Mouse (Mus musculus): ENCODE measurements at regions not wholly inside any gene's neighbourhood (a gene's known extent, or its start where the extent isn't known, plus 50 kb on each side); places are given as distances from the start of the nearest gene placed in this dataset.
"Not testable (repeated sequence)": the region's sequence is repeated elsewhere in the genome, so short reads cannot be mapped to it uniquely, and the experiment has no call there.

GRCm38 (mm10) chr11:13170449-13170848, 705.7 kb upstream of the Cobl start:
- no peak for DNase-seq (ENCODE audit: low read depth, low spot score)

DNA sequence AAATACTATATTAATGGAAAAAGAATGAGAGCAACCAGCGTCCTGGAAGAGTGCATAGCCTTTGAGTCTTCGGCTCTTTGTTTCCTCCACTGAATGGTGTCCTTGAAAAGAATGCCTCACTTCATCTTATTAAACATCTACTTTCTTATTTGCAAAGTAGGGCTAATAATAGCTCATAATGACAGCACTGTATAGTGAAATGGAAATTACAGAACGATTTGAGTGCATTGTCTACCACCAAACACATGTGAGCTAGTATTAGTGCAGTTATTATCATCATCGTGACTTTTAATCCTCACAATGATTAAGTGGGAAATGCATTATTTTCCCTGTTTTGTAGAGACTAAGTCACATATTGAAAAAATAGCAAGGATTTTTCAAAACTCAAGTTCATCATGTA, 687.1 kb upstream of the Cobl start:
- no peak for DNase-seq (ENCODE audit: low read depth, low spot score)

DNA sequence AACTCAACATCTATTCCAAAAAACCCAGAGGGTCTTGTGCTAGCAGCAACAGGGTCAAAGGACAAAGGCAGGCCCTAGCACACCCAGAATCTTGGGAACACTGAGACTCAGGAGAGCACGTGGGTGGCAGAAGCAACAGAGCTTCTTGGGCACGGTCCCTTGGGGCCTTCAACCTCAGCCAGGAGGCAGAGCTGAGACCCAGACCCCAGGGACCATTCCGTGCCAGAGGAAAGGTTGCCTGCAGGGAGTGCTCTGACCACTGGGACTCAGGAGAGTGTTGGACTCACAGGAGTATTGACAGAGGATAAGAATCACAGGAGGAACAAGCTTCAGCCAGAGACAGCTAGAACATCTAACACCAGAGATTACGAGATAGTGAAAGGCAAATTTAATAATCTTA, 678.0 kb upstream of the Cobl start:
- DNase-seq (ENCODE audit: low read depth, low spot score), result not testable (repeated sequence)

DNA sequence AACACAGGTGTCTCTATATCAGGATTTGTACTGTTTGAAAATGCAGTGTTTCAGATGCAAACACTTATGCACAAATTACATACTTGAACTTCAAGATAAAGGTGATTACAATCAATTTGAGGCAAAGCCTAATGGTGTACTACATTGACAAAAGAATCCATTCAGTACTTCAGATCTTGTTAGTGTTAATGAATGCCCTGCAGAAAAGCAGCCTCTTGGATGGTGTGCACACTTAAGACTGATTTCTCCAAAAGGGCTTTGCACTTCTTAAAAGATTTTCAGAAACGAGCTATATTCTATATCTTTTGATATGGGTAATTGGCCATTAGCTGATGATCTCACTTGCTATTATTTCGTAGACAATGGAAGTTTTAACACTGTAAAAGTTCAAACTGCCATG, 662.0 kb upstream of the Cobl start:
- DNase-seq (ENCODE audit: low read depth, low spot score), result no peak

DNA sequence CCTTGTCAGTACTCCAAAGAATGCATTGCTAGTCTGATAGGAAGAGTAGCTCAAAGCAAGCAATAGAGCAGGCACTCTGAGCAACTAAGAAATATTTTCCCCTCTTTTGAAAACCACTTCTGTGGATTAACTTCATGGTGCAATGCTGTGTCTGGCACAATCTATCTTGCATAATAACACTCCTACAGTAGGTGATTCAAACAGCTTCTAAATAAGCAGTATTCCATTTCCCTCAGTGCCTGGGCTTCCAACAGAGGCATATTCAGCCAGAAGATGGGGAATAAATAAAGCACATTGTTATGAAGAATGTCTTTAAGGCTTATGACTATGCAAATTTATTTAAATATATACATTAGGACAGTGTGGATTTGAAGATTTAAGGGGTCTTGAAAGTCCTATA, 647.7 kb upstream of the Cobl start:
- DNase-seq (ENCODE audit: low read depth, low spot score), result peak; percentile 63

Data from brain, adult 2 months (tissue).